Mouse (Mus musculus) lung, postnatal 0 days (tissue): Measurements from ENCODE around the gene Cdc42bpb. TPM values are rescaled to one million over a fixed set of nuclear protein-coding genes. Genes with fewer than 3 reads are reported as not detected.

ENCODE experiments used
- ATAC-seq: fragments of 200-750 bp; cut with Nextera tagmentation; 2 replicates; pipeline ENCODE4 v1.8.0; 2017; ENCODE audit warnings: moderate library complexity
- DNase-seq: peaks from one replicate; pipeline ENCODE4 v3.0.0-alpha.2; 2016; ENCODE audit warnings: low spot score
- H3K27ac ChIP-seq: fragments of 300-500 bp; sonication (generic); 2 replicates; pipeline ENCODE4 v1.5.1; 2014; ENCODE audit warnings: antibody characterized with exemption, mild to moderate bottlenecking, low read length, mixed read lengths
- H3K27me3 ChIP-seq: fragments of 300-500 bp; sonication (generic); replicated peaks from 2 replicates; pipeline ENCODE4 v1.6.1; 2014; ENCODE audit warnings: low read length, mixed read lengths; ENCODE audit not compliant: insufficient read depth
- H3K36me3 ChIP-seq: fragments of 300-500 bp; sonication (generic); 2 replicates; pipeline ENCODE4 v1.6.1; 2014; ENCODE audit warnings: low read length, mixed read lengths; ENCODE audit not compliant: insufficient read depth
- H3K4me1 ChIP-seq: fragments of 300-500 bp; sonication (generic); 2 replicates; pipeline ENCODE4 v1.6.1; 2014; ENCODE audit warnings: antibody characterized with exemption, low read depth, low read length, mixed read lengths; ENCODE audit not compliant: insufficient read depth
- H3K4me2 ChIP-seq: fragments of 300-500 bp; sonication (generic); replicated peaks from 2 replicates; pipeline ENCODE4 v1.6.1; 2014; ENCODE audit warnings: low read depth, mild to moderate bottlenecking, low read length, moderate library complexity, mixed read lengths
- H3K4me3 ChIP-seq: fragments of 300-500 bp; sonication (generic); 2 replicates; pipeline ENCODE4 v1.5.1; 2014; ENCODE audit warnings: low read depth, low read length
- H3K9ac ChIP-seq: fragments of 300-500 bp; sonication (generic); replicated peaks from 2 replicates; pipeline ENCODE4 v1.6.1; 2014; ENCODE audit warnings: low read depth, mild to moderate bottlenecking
- H3K9me3 ChIP-seq: fragments of 300-500 bp; sonication (generic); 2 replicates; pipeline ENCODE4 v1.6.1; 2016; ENCODE audit warnings: low read length, mixed read lengths
- CTCF ChIP-seq: IDR thresholded peaks from 2 replicates; pipeline ENCODE4 v1.5.1; 2016; ENCODE audit warnings: antibody characterized with exemption, mild to moderate bottlenecking
- EP300 ChIP-seq: IDR thresholded peaks from 2 replicates; pipeline ENCODE4 v1.6.1; 2016; ENCODE audit warnings: antibody characterized with exemption, mild to moderate bottlenecking, control low read depth
- WGBS: fragments of 180-500 bp; shearing (Covaris S2); extraction: QIAGEN DNeasy Blood & Tissue Kit; methylation state at CpG from one replicate; pipeline ENCODE4 v1.1.7; 2014; 5-methylcytosine and 5-hydroxymethylcytosine counted together
- polyA plus RNA-seq: library from polyadenylated mRNA; unstranded; fragments of >200 nt; fragmentation: Nextera tagmentation; extraction: Ambion mirVana; gene quantifications from 2 replicates; pipeline ENCODE4 v1.2.1, GENCODE M21; 2015

Cdc42bpb gene
- polyA plus RNA-seq, 1 experiment from 2014 or later, result 32.5 TPM

DNA sequence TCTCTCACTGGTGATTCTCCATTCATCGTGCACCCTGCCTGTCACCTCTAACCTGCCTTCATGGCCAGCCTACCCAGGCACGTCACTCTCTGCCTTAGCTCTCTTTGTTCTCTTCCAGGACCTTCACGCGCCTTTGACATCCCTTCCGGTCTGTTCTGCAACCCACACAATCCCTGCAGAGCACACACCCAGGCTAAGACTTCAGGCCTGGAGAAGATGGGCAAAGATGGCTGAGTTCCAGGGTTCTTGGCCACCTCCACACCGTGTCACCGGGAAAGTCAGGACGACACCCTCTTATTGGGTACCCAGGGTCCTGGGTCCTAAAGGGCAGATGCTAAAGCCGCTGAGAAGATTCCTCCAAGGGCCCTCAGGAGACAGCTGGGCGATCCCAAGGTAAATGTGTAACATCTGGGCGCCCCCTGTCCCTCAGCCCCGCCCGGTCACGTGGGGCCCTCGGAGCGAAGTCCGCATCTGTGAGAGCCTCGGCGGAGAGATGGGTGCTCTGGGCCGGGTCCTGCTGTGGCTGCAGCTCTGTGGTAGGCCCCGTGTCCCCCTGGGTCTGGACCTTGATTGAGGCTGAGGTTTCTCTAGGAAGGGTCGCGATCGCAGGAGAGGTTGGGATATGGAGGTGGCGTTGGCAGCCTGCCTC lies 106.8 kb downstream of the Cdc42bpb start, which contains the start of gene Amn:
TSS of gene Amn (plus strand) at position 467 of the 649 bp plus-strand sequence.
- H3K4me2 ChIP-seq, result no peak within 1 kb of the TSS
- no peak within 1 kb of the TSS for H3K9ac ChIP-seq
- DNase-seq (no peak), ATAC-seq (no peak)
- H3K27me3 ChIP-seq, result peaks cover 51% of the 10 kb centered on the region
- H3K27ac ChIP-seq, result no peak within 1 kb of the TSS
- no peak for TF ChIP-seq CTCF
- TF ChIP-seq EP300, result no peak
- no peaks in the 10 kb centered on the region for H3K36me3 ChIP-seq
- H3K4me3 ChIP-seq, result no peak within 1 kb of the TSS; the same call in 1 of the 2 replicates
- peaks cover 15% of the 10 kb centered on the region for H3K4me1 ChIP-seq
- WGBS, result 30% methylated on average over 23 of the region's 25 CpGs
- H3K9me3 ChIP-seq, result no peaks in the 10 kb centered on the region

GRCm38 (mm10) chr12:111267673-111268325 lies 109.7 kb downstream of the Cdc42bpb start:
- H3K9me3 ChIP-seq, result no peaks in the 10 kb centered on the region
- 53% methylated on average over 4 of the region's 4 CpGs for WGBS
- TF ChIP-seq CTCF (no peak), EP300 (no peak)
- H3K27ac ChIP-seq, result no peak overlapping the region
- peak; percentile 8; the same call in 1 of the 2 replicates for ATAC-seq
- H3K9ac ChIP-seq, result no peak overlapping the region
- no peak overlapping the region for H3K4me3 ChIP-seq
- peaks cover 22% of the 10 kb centered on the region for H3K27me3 ChIP-seq
- no peak overlapping the region for H3K4me2 ChIP-seq
- no peak for DNase-seq
- H3K4me1 ChIP-seq, result no peaks in the 10 kb centered on the region
- peaks cover 7% of the 10 kb centered on the region; the same call in 1 of the 2 replicates for H3K36me3 ChIP-seq

GRCm38 (mm10) chr12:111266592-111266991 lies 110.9 kb downstream of the Cdc42bpb start:
- H3K4me1 ChIP-seq, result no peaks in the 10 kb centered on the region
- no peak overlapping the region for H3K27ac ChIP-seq
- H3K36me3 ChIP-seq, result peaks cover 12% of the 10 kb centered on the region
- peaks cover 11% of the 10 kb centered on the region for H3K27me3 ChIP-seq
- H3K4me3 ChIP-seq, result no peak overlapping the region
- WGBS, result 81% methylated on average over 12 of the region's 12 CpGs
- no peak overlapping the region for H3K4me2 ChIP-seq
- H3K9ac ChIP-seq, result no peak overlapping the region
- no peaks in the 10 kb centered on the region for H3K9me3 ChIP-seq
- ATAC-seq (no peak), DNase-seq (no peak)
- TF ChIP-seq EP300 (no peak), CTCF (no peak)

GRCm38 (mm10) chr12:111265212-111265611 lies 112.3 kb downstream of the Cdc42bpb start:
- DNase-seq (no peak), ATAC-seq (no peak)
- H3K36me3 ChIP-seq, result peaks cover 12% of the 10 kb centered on the region
- no peaks in the 10 kb centered on the region for H3K9me3 ChIP-seq
- H3K27ac ChIP-seq, result no peak overlapping the region
- no peak overlapping the region for H3K4me3 ChIP-seq
- TF ChIP-seq EP300 (no peak), CTCF (no peak)
- H3K9ac ChIP-seq, result no peak overlapping the region
- no peak overlapping the region for H3K4me2 ChIP-seq
- WGBS, result 70% methylated on average over 5 of the region's 5 CpGs
- H3K4me1 ChIP-seq, result no peaks in the 10 kb centered on the region
- peaks cover 2% of the 10 kb centered on the region; the same call in 1 of the 2 replicates for H3K27me3 ChIP-seq

DNA sequence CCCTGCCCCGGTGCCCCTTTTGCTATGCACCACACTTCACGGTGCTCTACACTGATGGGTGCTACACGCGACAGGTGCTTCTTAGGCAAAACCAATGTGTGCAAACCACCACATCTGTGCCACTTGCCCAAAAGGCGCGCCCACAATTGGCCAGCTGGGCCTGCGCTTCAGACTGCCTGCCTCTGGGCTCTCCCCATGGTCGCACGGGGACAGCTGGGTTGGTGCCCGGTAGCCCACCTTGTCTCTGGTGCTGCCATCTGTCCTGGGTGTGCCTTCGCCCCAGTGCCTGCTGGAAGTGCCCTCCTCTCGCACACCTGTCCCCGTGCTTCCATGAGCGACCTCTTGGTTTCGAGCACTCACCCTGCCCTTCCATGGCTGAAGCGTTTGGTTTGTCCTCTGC lies 113.9 kb downstream of the Cdc42bpb start:
- Histone ChIP-seq H3K27me3 (no peaks in the 10 kb centered on the region), H3K27ac (no peak overlapping the region), H3K4me3 (no peak overlapping the region), H3K36me3 (peaks cover 12% of the 10 kb centered on the region), H3K4me2 (no peak overlapping the region), H3K9me3 (no peaks in the 10 kb centered on the region), H3K4me1 (no peaks in the 10 kb centered on the region), H3K9ac (no peak overlapping the region)
- 95% methylated on average over 16 of the region's 16 CpGs for WGBS
- DNase-seq (no peak), ATAC-seq (no peak)
- TF ChIP-seq EP300 (no peak), CTCF (no peak)

- no peak overlapping the region for H3K4me2 ChIP-seq
- H3K4me3 ChIP-seq, result no peak overlapping the region
- H3K9me3 ChIP-seq, result no peaks in the 10 kb centered on the region
- 62% methylated on average over 9 of the region's 9 CpGs for WGBS
- no peaks in the 10 kb centered on the region for H3K4me1 ChIP-seq
- H3K36me3 ChIP-seq, result no peaks in the 10 kb centered on the region; the same call in 1 of the 2 replicates
- no peak overlapping the region for H3K9ac ChIP-seq
- H3K27me3 ChIP-seq, result no peaks in the 10 kb centered on the region
- DNase-seq (no peak), ATAC-seq (no peak)
- TF ChIP-seq CTCF (0 out of 2 replicates have a peak, but pooled peaks have one; percentile 20), EP300 (no peak)
- H3K27ac ChIP-seq, result no peak overlapping the region
Measured at GRCm38 (mm10) chr12:111251227-111251626, 126.3 kb downstream of the Cdc42bpb start.
